Mouse (Mus musculus) CD8-positive naive resting alpha-beta T cell, adult 2 months (primary cell): ENCODE data around the gene Tdg.

Source experiments
- DNase-seq, 2 experiments: peaks; one replicate each; pipeline ENCODE4 v3.0.0; 2022; ENCODE audit warnings: low read depth in 2 of 2, low spot score in 2 of 2

Gene Tdg

DNA sequence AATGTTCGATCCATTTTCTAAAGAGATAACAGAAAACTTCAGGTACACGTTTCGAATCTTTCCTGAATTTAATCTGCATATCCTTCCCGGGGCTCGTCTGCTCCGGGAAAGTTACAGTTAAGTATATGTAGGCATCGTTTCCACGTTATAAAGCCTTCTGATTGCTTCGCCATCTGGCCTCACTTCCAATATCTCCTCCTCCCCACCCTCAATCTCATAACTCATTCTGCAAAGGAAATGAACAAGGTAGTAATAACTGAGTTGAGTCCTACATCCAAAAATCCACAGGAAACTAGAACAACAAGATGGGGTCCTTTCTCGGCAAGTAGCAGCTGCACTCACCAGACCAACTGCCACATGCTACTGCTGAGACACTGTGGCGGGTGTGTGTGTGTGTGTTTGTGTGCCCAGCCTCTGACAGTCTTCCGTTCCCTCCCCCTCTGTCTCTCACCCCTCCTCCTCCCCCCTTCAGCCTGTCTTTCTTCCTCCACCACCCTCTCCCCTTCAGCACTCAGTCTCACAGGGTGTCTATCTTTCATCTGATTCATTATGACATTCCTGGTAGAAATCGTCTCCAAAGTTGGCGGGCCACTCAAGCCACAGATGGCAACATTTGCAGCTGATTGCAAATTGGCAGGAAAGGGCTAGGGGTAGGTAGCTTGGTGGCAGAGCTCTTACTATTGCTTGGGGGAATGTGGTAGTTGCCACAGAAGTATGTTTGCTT is 32.8 kb downstream of the Tdg start:
- peak; percentile 2 to 26 for DNase-seq

DNA sequence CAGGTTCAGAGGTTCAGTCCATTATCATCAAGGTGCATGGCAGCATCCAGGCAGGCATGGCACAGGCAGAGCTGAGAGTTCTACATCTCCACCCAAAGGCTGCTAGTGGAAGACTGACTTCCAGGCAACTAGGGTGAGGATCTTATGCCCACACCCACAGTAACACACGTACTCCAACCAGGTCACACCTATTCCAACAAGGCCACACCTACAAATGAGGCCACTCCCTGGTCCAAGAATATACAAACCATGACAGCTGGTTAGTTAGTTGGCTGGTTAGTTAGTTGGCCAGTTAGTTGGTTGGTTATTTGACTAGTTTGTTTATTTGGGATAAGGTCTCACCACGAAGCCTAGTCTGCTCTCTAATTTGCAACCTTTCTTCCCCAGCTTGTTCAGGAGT is 33.7 kb downstream of the Tdg start:
- no peak for DNase-seq

DNA sequence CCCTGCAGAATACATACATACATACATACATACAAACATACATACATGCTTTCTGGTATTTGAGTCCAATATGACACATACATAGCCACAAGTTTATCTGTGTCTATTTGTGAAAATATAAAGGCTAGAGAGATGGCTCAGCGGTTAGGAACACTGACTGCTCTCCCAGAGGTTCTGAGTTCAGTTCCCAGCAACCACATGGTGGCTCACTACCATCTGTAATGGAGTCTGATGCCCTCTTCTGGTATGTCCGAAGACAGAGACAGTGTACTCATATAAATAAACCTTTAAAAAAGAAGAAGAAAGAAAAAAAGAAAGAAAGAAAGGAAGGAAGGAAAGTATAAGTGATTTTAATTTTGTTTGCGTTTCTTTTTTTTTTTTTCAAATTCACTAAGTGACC is 36.3 kb downstream of the Tdg start:
- DNase-seq = no peak

- peak; percentile 61 to 80 for DNase-seq
Observed at GRCm38 (mm10) chr10:82666436-82667234, 37.0 kb downstream of the Tdg start.

DNA sequence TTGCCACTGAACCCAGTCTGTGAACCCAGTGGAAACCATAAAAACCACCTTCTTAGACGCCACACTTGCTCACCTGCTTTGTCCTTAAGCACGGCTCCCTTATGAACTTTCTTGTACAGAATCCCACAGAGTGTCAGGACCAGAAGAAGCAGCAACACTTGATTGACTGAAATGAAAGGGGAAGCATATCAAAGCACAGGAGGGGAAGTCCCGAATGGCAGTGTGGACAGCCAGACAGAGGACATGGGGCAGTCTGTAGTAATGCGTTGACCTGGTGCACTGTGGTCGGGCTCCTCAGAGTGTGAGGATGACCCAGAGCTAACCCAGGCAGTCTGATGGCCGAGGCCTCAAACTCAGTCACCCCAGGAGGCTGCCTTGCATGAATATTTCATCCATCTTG is 40.6 kb downstream of the Tdg start:
- DNase-seq = no peak

DNA sequence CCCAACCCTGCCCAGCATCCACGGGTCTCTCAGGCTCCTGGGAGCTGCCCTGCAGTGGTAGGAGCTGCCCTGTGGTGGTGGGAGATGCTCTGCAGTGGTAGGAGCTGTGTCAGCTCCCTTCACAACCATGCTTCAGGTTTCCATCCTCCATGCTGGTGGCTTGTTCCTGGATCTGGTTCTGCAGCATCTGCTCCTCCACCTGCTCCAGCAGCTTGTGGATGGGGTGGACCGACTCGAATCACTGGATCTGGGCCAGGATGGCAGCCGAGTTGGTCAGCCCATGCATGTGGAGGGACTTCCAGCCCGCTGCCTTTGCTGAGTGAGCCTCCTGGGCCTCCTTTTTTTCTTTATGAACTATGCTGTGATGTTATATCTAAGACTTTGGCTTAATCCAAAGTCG is 47.3 kb downstream of the Tdg start:
- no peak for DNase-seq

GRCm38 (mm10) chr10:82680769-82681168 is 51.1 kb downstream of the Tdg start:
- no peak for DNase-seq

- DNase-seq = no peak
Observed at GRCm38 (mm10) chr10:82681639-82682038, 52.0 kb downstream of the Tdg start.

- DNase-seq = no peak
Observed at GRCm38 (mm10) chr10:82685440-82685839, 55.8 kb downstream of the Tdg start.

GRCm38 (mm10) chr10:82689681-82690211 is 60.1 kb downstream of the Tdg start:
- no peak for DNase-seq

GRCm38 (mm10) chr10:82690494-82690893 is 60.9 kb downstream of the Tdg start, which contains the start of gene Glt8d2:
TSS of gene Glt8d2 (minus strand) at chr10:82690650.
- no peak for DNase-seq

DNA sequence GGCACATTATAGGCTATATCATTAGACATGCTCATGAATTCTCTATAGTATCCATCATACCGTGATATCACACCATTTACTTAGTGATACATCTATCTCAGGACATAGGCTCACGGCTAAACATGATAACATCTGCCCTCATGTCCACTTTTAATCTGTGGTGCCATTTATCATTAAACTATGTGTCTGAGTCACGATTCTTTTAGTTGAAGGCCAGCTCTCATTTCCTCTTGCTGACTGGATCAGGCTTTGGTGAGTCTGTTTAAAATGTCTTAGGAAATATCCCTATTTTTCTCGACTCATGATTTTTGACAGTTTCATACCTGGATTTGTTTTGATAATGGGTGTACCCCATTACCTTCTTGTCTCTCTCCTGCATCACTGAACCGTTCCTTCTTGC is 66.3 kb downstream of the Tdg start, which contains the start of gene Hcfc2:
Hcfc2 (plus strand) TSS at position 205 of the 400 bp plus-strand sequence.
- no peak for DNase-seq

GRCm38 (mm10) chr10:82696453-82697079 is 66.9 kb downstream of the Tdg start:
- DNase-seq = no peak

- DNase-seq = peak; percentile 11 to 13
Observed at GRCm38 (mm10) chr10:82697305-82697898, 67.8 kb downstream of the Tdg start.

GRCm38 (mm10) chr10:82698712-82699261 is 69.2 kb downstream of the Tdg start:
- peak; percentile 80 to 86 for DNase-seq

DNA sequence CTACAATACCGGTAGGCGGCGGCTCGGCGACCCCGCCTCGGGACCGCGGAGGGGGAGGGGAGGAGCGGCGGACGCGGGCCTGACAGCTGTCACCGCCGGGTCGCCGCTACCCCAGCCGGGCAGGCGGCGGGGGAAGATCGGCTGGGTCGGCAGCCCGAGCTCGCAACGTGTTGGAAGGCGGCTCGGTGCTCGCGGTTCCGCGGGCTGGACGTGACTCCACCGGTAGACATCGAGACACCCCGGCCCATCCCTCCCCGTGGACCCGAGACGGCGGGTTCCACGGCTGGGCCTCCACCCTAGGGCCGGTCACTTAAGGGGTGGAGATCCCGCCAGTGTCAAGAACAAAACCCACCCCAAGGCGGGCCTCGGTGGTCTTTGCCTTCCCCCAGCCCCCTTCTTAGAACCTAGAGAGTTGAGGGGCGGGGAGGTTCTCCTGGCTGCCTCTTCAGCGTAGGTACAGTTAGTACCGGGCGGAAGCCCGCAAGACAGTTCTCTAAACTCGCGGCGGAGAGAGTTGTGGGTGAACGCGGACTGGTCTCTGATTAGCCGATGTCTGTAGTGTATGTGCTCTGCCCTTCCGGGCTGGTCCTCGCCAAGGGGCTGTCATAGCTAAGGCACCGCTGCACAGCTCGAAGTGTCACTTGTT is 69.8 kb downstream of the Tdg start:
- peak in 1 of 2 experiments; percentile 30 for DNase-seq
